Mouse (Mus musculus): ENCODE measurements around the gene Il34.

GRCm38 (mm10) chr8:110844941-110845340, 39.2 kb upstream of the Il34 start:
- no peak for TF ChIP-seq POLR2A (IDR thresholded peaks at IDR 0.05; ENCODE audit: insufficient read depth, low read depth, low read length)
- TF ChIP-seq CTCF (IDR thresholded peaks at IDR 0.05; ENCODE audit: insufficient read depth, low read depth, low read length), result no peak

Measured in olfactory bulb, adult 2 months (tissue).